Mouse (Mus musculus) heart, embryonic 15.5 days (tissue): ENCODE data around the gene Gtf2a1l. TPM values are rescaled to one million over a fixed set of nuclear protein-coding genes. Genes with fewer than 3 reads are reported as not detected.

Experiments
- ATAC-seq: fragments of 200-750 bp; cut with Nextera tagmentation; replicated peaks from 2 replicates; pipeline ENCODE4 v1.8.0; 2017; ENCODE audit warnings: low read depth, moderate TSS enrichment; ENCODE audit not compliant: insufficient number of reproducible peaks, insufficient read depth, low FRiP score
- H3K27ac ChIP-seq: fragments of 300-500 bp; sonication (generic); 2 replicates; pipeline ENCODE4 v1.5.1; 2015; ENCODE audit warnings: mild to moderate bottlenecking, inconsistent platforms
- H3K27me3 ChIP-seq: fragments of 300-500 bp; sonication (generic); 2 replicates; pipeline ENCODE4 v1.6.1; 2015; ENCODE audit warnings: inconsistent platforms
- H3K36me3 ChIP-seq: fragments of 300-500 bp; sonication (generic); 2 replicates; pipeline ENCODE4 v1.6.1; 2015; ENCODE audit warnings: mild to moderate bottlenecking, inconsistent platforms
- H3K4me1 ChIP-seq: fragments of 300-500 bp; sonication (generic); replicated peaks from 2 replicates; pipeline ENCODE4 v1.6.1; 2015; ENCODE audit warnings: inconsistent platforms
- H3K4me2 ChIP-seq: fragments of 300-500 bp; sonication (generic); 2 replicates; pipeline ENCODE4 v1.6.1; 2015; ENCODE audit warnings: inconsistent platforms, mild to moderate bottlenecking, moderate library complexity
- H3K4me3 ChIP-seq: fragments of 300-500 bp; sonication (generic); 2 replicates; pipeline ENCODE4 v1.5.1; 2015; ENCODE audit warnings: mild to moderate bottlenecking, inconsistent platforms
- H3K9ac ChIP-seq: fragments of 300-500 bp; sonication (generic); 2 replicates; pipeline ENCODE4 v1.6.1; 2015; ENCODE audit warnings: mild to moderate bottlenecking, inconsistent platforms
- H3K9me3 ChIP-seq: fragments of 300-500 bp; sonication (generic); replicated peaks from 2 replicates; pipeline ENCODE4 v1.6.1; 2016; ENCODE audit warnings: inconsistent platforms
- WGBS: fragments of 180-500 bp; shearing (Covaris S2); methylation state at CpG from one replicate; pipeline ENCODE4 v1.1.7; 2015; ENCODE audit warnings: mixed read lengths; 5-methylcytosine and 5-hydroxymethylcytosine counted together
- polyA plus RNA-seq: library from polyadenylated mRNA; unstranded; fragments of >200 nt; fragmentation: Nextera tagmentation; extraction: Ambion mirVana; gene quantifications from 2 replicates; pipeline ENCODE4 v1.2.1, GENCODE M21; 2015

Gene Gtf2a1l
- polyA plus RNA-seq, 1 experiment from 2014 or later: 0.08 TPM

DNA sequence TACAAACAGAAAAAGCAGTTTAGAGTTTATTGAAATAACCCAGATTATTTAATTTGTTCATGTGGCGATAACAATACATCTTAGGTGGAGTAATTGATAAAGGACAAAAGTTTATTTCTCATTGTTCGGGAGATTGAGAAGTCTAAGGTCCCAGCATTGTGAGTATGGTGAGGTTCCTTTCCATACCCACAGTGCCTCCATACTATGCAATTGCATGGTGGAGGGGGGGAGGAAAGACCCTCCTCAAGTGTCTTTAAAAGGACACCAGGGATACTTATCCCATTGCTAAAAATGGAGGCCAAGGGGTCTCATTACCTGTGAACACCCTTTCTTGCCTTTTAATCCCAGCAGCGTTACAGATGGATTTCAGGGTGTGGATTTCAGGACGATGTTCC, 15.1 kb upstream of the Gtf2a1l start:
- H3K36me3 ChIP-seq: peaks cover 7% of the 10 kb centered on the region
- H3K4me2 ChIP-seq: no peak overlapping the region
- 0 out of 2 replicates have a peak, but pooled peaks cover 4% of the 10 kb centered on the region for H3K27me3 ChIP-seq
- 71% methylated on average over 4 of the region's 4 CpGs for WGBS
- H3K27ac ChIP-seq: no peak overlapping the region
- H3K4me1 ChIP-seq: 0 out of 2 replicates have a peak, but pooled peaks cover 5% of the 10 kb centered on the region
- no peak overlapping the region for H3K4me3 ChIP-seq
- ATAC-seq: no peak
- no peak overlapping the region for H3K9ac ChIP-seq
- no peaks in the 10 kb centered on the region for H3K9me3 ChIP-seq

DNA sequence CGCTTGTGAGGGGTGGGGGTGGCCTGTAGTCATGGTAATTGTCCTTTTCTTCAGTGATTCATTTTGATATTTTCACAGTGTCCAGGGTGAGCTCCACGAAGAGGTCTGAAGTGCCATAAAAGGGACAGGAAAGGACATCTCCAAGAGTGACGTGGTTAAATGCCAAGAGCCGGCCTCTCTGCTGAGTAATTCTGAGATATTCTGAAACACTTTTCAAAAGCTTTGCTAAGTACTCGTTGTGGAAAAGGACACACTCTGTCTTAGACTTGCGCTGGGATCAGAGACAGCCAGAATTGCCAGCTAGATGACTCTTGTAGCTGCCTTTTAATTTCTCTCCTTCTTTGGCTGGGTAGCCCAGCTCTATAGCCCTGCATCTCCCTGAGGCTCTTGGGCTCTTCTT, 9.9 kb upstream of the Gtf2a1l start:
- H3K9me3 ChIP-seq: no peaks in the 10 kb centered on the region
- H3K36me3 ChIP-seq: no peaks in the 10 kb centered on the region
- no peak overlapping the region for H3K9ac ChIP-seq
- ATAC-seq: no peak
- no peak overlapping the region for H3K4me3 ChIP-seq
- H3K4me1 ChIP-seq: no peaks in the 10 kb centered on the region
- H3K27me3 ChIP-seq: 0 out of 2 replicates have a peak, but pooled peaks cover 2% of the 10 kb centered on the region
- H3K27ac ChIP-seq: no peak overlapping the region
- no peak overlapping the region for H3K4me2 ChIP-seq
- WGBS: 64% methylated on average over 6 of the region's 6 CpGs

GRCm38 (mm10) chr17:88666076-88666475, 2.4 kb upstream of the Gtf2a1l start:
- no peaks in the 10 kb centered on the region for H3K36me3 ChIP-seq
- H3K9me3 ChIP-seq: no peaks in the 10 kb centered on the region
- no peaks in the 10 kb centered on the region for H3K27me3 ChIP-seq
- no peak for ATAC-seq
- no peak overlapping the region for H3K9ac ChIP-seq
- H3K27ac ChIP-seq: no peak overlapping the region
- no peak overlapping the region for H3K4me3 ChIP-seq
- WGBS: 47% methylated on average over 2 of the region's 2 CpGs
- peaks cover 4% of the 10 kb centered on the region; the same call in 1 of the 2 replicates for H3K4me1 ChIP-seq
- H3K4me2 ChIP-seq: no peak overlapping the region

GRCm38 (mm10) chr17:88669921-88670320, 1.5 kb downstream of the Gtf2a1l start:
- Histone ChIP-seq H3K27me3 (no peaks in the 10 kb centered on the region), H3K4me3 (no peak overlapping the region), H3K36me3 (no peaks in the 10 kb centered on the region), H3K4me2 (no peak overlapping the region), H3K4me1 (peaks cover 4% of the 10 kb centered on the region; the same call in 1 of the 2 replicates), H3K9ac (no peak overlapping the region), H3K9me3 (no peaks in the 10 kb centered on the region), H3K27ac (no peak overlapping the region)
- no peak for ATAC-seq
- 85% methylated on average over 2 of the region's 2 CpGs for WGBS

DNA sequence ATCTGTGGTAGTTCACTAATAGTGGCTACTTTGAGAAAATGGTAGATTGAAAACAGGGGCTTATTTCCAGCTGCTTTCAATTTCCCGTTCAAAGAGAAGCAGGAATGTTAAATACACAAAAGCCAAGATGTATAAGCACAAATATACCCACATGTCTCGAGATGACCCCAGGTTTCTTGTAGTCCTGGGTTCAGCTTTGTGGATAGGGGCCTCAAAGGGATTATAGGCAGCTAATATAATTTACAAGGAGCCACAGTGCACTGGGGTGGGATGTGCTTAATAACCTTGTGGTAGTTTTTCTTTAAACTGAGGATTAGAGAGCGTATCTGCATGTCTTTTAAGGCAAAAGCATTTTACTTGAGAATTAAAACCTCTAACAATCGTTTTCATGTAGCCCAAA, 2.3 kb downstream of the Gtf2a1l start:
- H3K9ac ChIP-seq: no peak overlapping the region
- H3K9me3 ChIP-seq: no peaks in the 10 kb centered on the region
- no peaks in the 10 kb centered on the region for H3K27me3 ChIP-seq
- H3K36me3 ChIP-seq: no peaks in the 10 kb centered on the region
- ATAC-seq: no peak
- 59% methylated on average over 4 of the region's 4 CpGs for WGBS
- no peak overlapping the region for H3K4me3 ChIP-seq
- no peak overlapping the region for H3K4me2 ChIP-seq
- peaks cover 4% of the 10 kb centered on the region; the same call in 1 of the 2 replicates for H3K4me1 ChIP-seq
- no peak overlapping the region for H3K27ac ChIP-seq

GRCm38 (mm10) chr17:88675310-88676309, 7.2 kb downstream of the Gtf2a1l start:
- H3K4me2 ChIP-seq: no peak overlapping the region
- no peak overlapping the region for H3K9ac ChIP-seq
- no peak overlapping the region for H3K27ac ChIP-seq
- H3K4me1 ChIP-seq: no peaks in the 10 kb centered on the region
- H3K4me3 ChIP-seq: no peak overlapping the region
- no peak for ATAC-seq
- H3K27me3 ChIP-seq: no peaks in the 10 kb centered on the region
- WGBS: 89% methylated on average over 23 of the region's 23 CpGs
- no peaks in the 10 kb centered on the region for H3K36me3 ChIP-seq
- no peaks in the 10 kb centered on the region for H3K9me3 ChIP-seq

- no peaks in the 10 kb centered on the region for H3K4me1 ChIP-seq
- no peaks in the 10 kb centered on the region for H3K36me3 ChIP-seq
- no peak overlapping the region for H3K4me3 ChIP-seq
- no peak for ATAC-seq
- no peaks in the 10 kb centered on the region for H3K9me3 ChIP-seq
- 64% methylated on average over 11 of the region's 11 CpGs for WGBS
- H3K27me3 ChIP-seq: no peaks in the 10 kb centered on the region
- no peak overlapping the region for H3K4me2 ChIP-seq
- no peak overlapping the region for H3K9ac ChIP-seq
- no peak overlapping the region for H3K27ac ChIP-seq
These were observed 19.8 kb downstream of the Gtf2a1l start for GRCm38 (mm10) chr17:88688226-88688625.

GRCm38 (mm10) chr17:88696656-88697333, 28.3 kb downstream of the Gtf2a1l start:
- no peaks in the 10 kb centered on the region for H3K27me3 ChIP-seq
- no peaks in the 10 kb centered on the region for H3K4me1 ChIP-seq
- no peak overlapping the region for H3K27ac ChIP-seq
- no peaks in the 10 kb centered on the region for H3K36me3 ChIP-seq
- no peak overlapping the region for H3K9ac ChIP-seq
- 53% methylated on average over 9 of the region's 9 CpGs for WGBS
- no peak overlapping the region for H3K4me3 ChIP-seq
- no peaks in the 10 kb centered on the region for H3K9me3 ChIP-seq
- ATAC-seq: no peak
- H3K4me2 ChIP-seq: no peak overlapping the region

- Histone ChIP-seq H3K27me3 (no peaks in the 10 kb centered on the region), H3K36me3 (no peaks in the 10 kb centered on the region), H3K4me3 (no peak overlapping the region), H3K9me3 (no peaks in the 10 kb centered on the region), H3K27ac (no peak overlapping the region), H3K9ac (no peak overlapping the region), H3K4me2 (no peak overlapping the region), H3K4me1 (no peaks in the 10 kb centered on the region)
- no peak for ATAC-seq
These were observed 32.4 kb downstream of the Gtf2a1l start for GRCm38 (mm10) chr17:88700901-88701300.

DNA sequence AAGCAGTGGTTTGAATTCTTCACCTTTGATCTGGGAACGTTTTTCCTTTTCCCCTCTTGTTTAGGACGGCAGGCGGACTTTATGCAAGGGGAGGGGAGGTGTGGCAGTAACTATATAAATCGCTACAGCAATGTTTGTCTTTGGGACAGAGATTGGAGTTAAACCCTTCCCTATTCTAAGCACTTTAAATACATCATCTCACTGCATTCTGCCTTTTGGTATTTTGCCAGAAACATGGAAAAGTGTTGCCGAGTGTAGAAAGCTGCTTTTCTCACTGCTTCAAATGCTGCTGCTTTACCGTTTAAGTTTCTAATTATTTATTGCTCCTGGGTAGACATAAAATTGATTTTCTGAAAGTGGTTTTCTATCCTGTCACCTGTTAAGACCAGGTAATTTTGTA, 33.9 kb downstream of the Gtf2a1l start:
- Histone ChIP-seq H3K4me3 (no peak overlapping the region), H3K27ac (no peak overlapping the region), H3K4me1 (no peaks in the 10 kb centered on the region), H3K4me2 (no peak overlapping the region), H3K36me3 (no peaks in the 10 kb centered on the region), H3K9me3 (no peaks in the 10 kb centered on the region), H3K9ac (no peak overlapping the region), H3K27me3 (no peaks in the 10 kb centered on the region)
- ATAC-seq: no peak
- WGBS: 33% methylated on average over 6 of the region's 6 CpGs

DNA sequence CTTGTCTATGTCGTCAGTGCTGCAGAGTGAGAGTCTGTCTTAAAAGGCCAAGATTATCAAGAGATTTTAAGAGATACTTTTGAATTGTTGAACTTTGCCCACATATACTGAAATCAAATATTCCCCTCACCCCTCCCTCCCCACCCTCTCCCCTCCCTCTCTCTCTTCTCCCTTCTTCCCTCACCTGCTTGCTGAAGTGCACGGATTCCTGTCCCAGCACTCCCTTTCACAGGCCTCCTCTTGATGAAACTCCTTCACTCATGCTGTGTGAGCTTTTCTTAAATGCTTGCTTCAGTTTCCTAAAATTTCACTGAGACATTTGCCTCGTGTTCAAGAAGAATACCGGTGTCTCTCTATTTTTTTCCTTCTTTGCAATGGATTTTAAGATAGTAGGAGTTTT, 34.7 kb downstream of the Gtf2a1l start:
- H3K9ac ChIP-seq: no peak overlapping the region
- H3K4me2 ChIP-seq: no peak overlapping the region
- 53% methylated on average over 4 of the region's 4 CpGs for WGBS
- no peak overlapping the region for H3K4me3 ChIP-seq
- H3K27me3 ChIP-seq: no peaks in the 10 kb centered on the region
- H3K9me3 ChIP-seq: no peaks in the 10 kb centered on the region
- no peak for ATAC-seq
- H3K4me1 ChIP-seq: no peaks in the 10 kb centered on the region
- H3K27ac ChIP-seq: no peak overlapping the region
- H3K36me3 ChIP-seq: no peaks in the 10 kb centered on the region
